Mouse (Mus musculus): ENCODE measurements around the gene Gm11172.
"Not testable (repeated sequence)": the region's sequence is repeated elsewhere in the genome, so short reads cannot be mapped to it uniquely, and the experiment has no call there.

Gm11172 gene

GRCm38 (mm10) chr16:10785371-10786231 is 27.1 kb upstream of the Gm11172 start, which contains the start of gene Socs1:
Socs1 (minus strand) TSS chr16:10785536.
- in situ Hi-C loops (cut with MseI, MboI), result loop anchor here in 1 of 2 experiments (10.0 kb wide), 1 partner anchor 211 kb away; no protein-coding TSS in a partner anchor

- in situ Hi-C loops (cut with MseI, MboI), result loop anchor here in 1 of 2 experiments (10.0 kb wide), 1 partner anchor 211 kb away; no protein-coding TSS in a partner anchor
These were observed 26.4 kb upstream of the Gm11172 start for GRCm38 (mm10) chr16:10786288-10786687.

DNA sequence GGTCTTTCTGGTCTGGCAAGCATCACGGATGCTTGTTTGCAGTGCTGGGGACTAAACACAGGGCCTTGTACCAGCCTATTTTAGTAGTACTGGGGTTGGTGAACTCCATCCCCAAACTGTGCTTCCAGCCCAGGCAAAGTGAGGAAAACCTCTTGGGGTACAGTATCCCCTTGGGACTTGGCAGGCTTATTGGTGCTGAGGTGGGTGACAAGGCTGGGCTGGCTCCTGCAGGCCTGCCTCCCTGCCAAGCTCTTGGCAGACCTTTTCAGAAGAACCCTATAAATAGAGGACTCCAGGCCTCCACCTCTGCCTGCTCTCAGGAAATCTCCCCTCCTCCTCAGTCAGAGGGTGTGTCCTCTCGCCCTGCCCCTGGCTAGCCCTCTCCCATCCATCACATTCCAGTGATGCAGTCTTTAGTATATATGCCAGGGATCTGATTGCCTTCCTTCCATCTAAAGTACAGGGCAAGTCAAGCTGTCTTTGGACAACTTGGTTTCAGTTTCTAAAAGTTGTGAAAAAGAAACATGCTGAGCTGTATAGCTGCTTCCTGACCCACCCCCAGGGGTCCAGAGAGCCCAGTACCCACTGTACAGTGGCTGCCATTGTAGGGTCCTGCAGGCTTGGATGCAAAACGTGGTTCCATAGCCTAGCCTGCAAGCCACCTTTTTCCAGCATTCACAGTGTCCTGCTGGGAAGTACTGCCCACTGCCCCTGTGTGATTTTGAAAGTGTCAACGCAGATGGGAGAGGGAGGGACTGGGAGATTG is 25.8 kb upstream of the Gm11172 start:
- in situ Hi-C loops (cut with MseI, MboI), result loop anchor here in 1 of 2 experiments (10.0 kb wide), 1 partner anchor 212 kb away; no protein-coding TSS in a partner anchor

DNA sequence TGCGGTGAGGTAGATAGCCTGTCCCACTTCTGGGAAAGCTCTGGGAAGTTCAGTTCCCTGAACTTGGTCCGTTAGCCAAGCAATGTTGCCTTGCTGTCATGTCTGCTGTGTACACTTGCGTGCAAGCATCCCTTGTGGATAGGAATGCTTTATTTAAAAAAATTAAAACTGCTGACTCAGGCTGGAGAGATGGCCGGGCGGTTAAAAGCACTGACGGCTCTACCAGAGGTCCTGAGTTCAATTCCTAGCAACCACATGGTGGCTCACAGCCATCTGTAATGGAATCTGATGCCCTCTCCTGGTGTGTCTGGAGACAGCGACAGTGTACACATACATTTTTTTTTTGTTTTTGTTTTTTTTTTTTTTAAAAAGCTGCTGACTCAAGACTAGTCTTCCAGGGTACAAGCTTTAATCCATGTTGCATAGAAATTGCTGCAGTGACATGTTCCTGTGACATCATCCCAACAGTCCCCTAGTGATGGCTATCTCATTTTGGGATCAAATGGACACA is 25.1 kb upstream of the Gm11172 start:
- in situ Hi-C loops (cut with MseI, MboI), result loop anchor here in 1 of 2 experiments (10.0 kb wide), 1 partner anchor 213 kb away; no protein-coding TSS in a partner anchor

GRCm38 (mm10) chr16:10788271-10788670 is 24.4 kb upstream of the Gm11172 start, which contains the start of gene Tnp2:
Tnp2 (minus strand) TSS chr16:10788660.
- in situ Hi-C loops (cut with MseI, MboI), result loop anchor here in 1 of 2 experiments (10.0 kb wide), 1 partner anchor 213 kb away; no protein-coding TSS in a partner anchor

DNA sequence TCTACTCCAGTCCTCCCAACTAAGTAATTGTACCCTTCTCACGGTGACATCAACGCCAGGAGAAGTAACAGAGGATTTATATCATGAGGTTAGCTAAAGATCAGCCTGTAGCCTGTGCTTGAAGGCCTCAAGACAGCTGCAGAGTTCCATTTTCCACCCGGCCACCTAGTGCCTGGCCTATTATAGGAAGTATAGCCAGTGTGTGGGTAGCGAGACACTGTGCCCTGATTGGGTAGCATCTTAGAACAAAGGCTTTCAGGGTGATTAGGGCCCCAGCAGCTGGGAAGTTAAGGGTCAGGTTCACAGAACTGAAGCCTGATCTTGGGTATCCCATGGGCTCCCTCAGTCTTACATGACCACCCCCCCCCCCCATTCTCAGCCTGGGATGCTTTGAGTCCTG is 23.8 kb upstream of the Gm11172 start:
- in situ Hi-C loops (cut with MseI, MboI), result loop anchor here in 1 of 2 experiments (10.0 kb wide), 1 partner anchor 214 kb away; no protein-coding TSS in a partner anchor

DNA sequence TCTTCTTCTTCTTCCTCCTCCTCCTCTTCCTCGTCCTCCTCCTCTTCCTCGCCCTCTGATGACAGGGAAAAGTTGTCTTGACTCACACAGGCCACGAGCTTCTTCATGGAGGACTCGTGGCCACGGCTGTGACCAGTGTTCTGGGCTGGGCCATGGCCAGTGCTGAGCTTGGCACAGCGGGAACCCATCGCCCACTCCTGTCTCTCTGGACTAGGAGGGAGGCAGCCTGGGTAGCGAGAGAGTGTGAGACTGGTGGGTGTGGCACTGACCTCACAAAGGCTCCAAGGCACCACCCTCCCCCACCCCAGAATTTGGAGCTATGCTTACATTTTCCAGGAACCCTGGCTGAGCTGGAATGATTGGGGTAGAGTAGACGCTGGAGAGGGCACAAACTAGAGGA is 22.0 kb upstream of the Gm11172 start, which contains the start of gene Prm3:
Prm3 (minus strand) TSS at position 213 of the 400 bp plus-strand sequence.
- in situ Hi-C loops (cut with MseI, MboI), result no loop called here

DNA sequence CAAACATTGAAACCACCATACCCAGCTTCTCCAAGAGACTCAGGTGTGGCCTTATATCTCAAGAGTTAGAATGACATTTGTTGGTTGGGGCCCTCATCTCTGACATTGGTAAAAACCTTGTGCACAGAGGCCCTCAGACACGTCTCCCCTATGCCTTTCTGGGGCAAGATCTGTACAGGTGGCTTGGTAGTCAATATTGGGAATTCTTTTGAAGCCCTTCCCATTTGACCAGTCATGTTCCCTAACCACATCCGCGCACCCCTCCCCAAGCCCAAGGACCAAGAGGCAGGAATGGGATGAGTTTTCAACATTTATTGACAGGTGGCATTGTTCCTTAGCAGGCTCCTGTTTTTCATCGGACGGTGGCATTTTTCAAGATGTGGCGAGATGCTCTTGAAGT is 16.7 kb upstream of the Gm11172 start, which contains the start of gene Prm2:
Prm2 (minus strand) TSS at position 101 of the 400 bp plus-strand sequence.
- in situ Hi-C loops (cut with MseI, MboI), result no loop called here

GRCm38 (mm10) chr16:10802420-10802819 is 10.3 kb upstream of the Gm11172 start:
- in situ Hi-C loops (cut with MseI, MboI), result not testable (repeated sequence)

GRCm38 (mm10) chr16:10805789-10806527 is 6.8 kb upstream of the Gm11172 start, which contains the start of gene Prm1:
Prm1 (minus strand) TSS chr16:10805839.
- in situ Hi-C loops (cut with MseI, MboI), result no loop called here

- in situ Hi-C loops (cut with MseI, MboI), result no loop called here
These were observed 2.3 kb upstream of the Gm11172 start for GRCm38 (mm10) chr16:10810376-10810775.

DNA sequence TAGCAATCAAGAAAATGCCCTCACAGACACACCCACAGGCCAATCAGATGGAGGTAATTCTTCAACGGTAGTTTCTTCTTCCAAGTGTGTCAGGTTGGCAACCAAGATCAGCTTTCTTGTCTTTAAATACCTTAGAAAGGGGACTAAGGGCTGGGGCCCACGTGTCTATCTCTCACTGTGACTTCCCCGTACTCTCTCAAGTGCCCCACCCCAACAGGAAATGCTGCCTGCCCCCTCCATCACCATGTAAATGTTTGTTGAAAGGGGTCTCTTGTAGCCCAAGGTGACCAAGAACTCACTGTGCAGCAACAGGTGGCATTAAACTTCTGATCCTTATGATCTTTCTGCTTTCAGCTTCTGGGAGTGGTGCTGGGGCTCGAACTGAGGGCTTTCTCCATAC is 1.0 kb downstream of the Gm11172 start:
- in situ Hi-C loops (cut with MseI, MboI), result no loop called here

DNA sequence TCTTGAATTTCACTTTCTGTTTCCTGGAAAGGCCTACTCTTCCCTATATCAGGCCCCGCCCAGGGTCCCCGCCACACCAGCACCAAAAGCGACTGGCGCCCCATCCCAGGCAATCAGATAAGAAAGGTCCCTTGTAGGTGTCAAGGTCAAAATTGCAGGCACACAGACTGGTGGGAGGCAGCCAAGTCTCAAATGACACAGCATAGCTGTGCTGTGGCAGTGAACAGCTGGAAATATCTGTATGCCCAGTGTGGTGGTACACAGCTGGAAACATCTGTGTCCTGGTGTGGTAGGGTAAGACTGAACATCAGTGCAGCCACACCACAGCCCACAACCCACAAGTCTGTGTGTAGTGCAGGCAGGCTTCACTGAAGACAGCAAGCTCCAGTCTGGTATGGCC is 2.1 kb downstream of the Gm11172 start:
- in situ Hi-C loops (cut with MseI, MboI), result no loop called here

DNA sequence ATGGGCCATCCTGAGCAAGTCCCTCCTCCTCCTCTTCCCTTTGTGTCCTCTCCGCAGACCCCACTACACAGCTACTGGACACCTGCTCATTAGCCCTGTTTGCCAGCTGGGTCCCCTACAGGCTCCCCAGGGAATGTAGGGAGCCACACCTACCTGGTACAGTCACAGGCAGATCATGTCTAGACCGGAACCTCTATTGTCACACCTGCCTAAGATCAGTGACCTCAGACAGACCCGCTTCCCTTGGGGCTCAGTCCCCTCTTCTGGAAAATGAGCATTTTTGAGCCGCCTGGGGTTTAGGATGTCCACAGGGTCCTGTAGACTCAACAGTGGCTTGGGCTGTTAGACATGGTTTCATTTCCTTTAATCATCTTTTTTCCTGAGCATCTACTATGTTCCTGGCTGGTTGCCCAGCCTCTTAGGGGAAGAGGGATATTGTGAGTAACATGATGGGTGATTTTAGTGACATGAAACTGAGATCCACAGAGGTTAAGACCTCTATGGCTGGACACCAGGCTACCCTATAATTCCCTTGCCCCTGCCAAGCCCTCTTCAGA is 5.9 kb downstream of the Gm11172 start:
- in situ Hi-C loops (cut with MseI, MboI), result no loop called here

GRCm38 (mm10) chr16:10819966-10820365 is 7.3 kb downstream of the Gm11172 start:
- in situ Hi-C loops (cut with MseI, MboI), result no loop called here

- in situ Hi-C loops (cut with MseI, MboI), result no loop called here
These were observed 8.7 kb downstream of the Gm11172 start for GRCm38 (mm10) chr16:10821387-10821786.

- in situ Hi-C loops (cut with MseI, MboI), result no loop called here
These were observed 11.8 kb downstream of the Gm11172 start for GRCm38 (mm10) chr16:10824536-10824935.

- in situ Hi-C loops (cut with MseI, MboI), result no loop called here
These were observed 13.1 kb downstream of the Gm11172 start for GRCm38 (mm10) chr16:10825840-10826239.

- in situ Hi-C loops (cut with MseI, MboI), result no loop called here
These were observed 14.6 kb downstream of the Gm11172 start for GRCm38 (mm10) chr16:10827269-10827668.

DNA sequence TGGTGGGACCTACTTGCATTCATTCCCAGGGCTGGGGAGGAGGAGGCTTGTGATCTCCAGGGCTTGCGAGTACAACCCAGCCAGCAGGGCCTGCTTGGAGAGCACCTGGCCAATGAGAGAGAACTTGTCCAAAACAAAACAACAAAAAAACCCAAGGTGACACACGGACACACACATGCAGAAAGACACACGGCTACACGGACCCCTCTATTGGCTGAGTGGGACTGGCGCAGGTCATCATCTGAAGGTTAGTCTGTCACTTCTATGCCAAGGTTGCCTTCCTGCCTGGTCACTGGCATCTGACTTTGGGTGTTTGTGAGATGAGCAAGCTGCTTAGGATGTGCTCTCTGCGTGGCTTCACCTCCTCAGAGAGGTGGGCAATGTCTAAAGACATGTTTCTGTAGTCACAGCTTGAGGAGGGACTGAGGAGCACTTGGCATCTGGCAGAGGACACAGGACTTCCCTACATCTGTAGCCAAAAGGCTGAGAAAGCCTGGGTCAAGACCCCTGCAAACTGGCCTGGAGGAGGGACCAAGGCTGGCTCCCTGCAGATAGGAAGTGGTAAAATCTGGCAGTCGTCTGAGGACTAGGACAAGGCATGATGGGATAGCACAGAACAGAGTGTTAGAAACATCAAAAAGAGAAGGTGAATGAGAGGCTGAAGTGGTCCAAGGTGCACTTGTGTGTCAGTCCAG is 15.2 kb downstream of the Gm11172 start:
- in situ Hi-C loops (cut with MseI, MboI), result no loop called here
